Mouse (Mus musculus) lung, adult 2 months (tissue): ENCODE measurements around the gene 1700017N19Rik.

Experiments
- CTCF ChIP-seq: fragments of 200-500 bp; IDR thresholded peaks from 2 replicates; pipeline ENCODE4 v1.5.1; 2011; ENCODE audit warnings: mild to moderate bottlenecking, low read length, control low read depth; ENCODE audit not compliant: insufficient read depth
- POLR2A ChIP-seq: fragments of 200-500 bp; IDR thresholded peaks from 2 replicates; pipeline ENCODE4 v1.6.1; 2011; ENCODE audit warnings: low read depth, mild to moderate bottlenecking, control low read depth, low read length, borderline replicate concordance; ENCODE audit errors: extremely low read depth

- no peak for TF ChIP-seq CTCF
- TF ChIP-seq POLR2A = no peak
These were observed 71.8 kb downstream of the 1700017N19Rik start for GRCm38 (mm10) chr10:100661970-100662590.
